Mouse (Mus musculus): ENCODE results near the gene Zbtb2. TPM values are rescaled to one million over a fixed set of nuclear protein-coding genes. Genes with fewer than 3 reads are reported as not detected.

Zbtb2 gene
- total and polyA plus RNA-seq, 2 experiments from 2014 or later: 13.5 to 19.5 TPM

GRCm38 (mm10) chr10:4386609-4387591 is 1.0 kb downstream of the Zbtb2 start:
- Histone ChIP-seq H3K27ac (peak overlapping the region; percentile 100), H3K4me2 (ENCODE audit: low read depth, low read length) (peak overlapping the region; percentile 92), H3K36me3 (ENCODE audit: insufficient read depth, low read length) (no peaks in the 10 kb centered on the region), H3K4me1 (ENCODE audit: insufficient read depth, low read length) (peaks cover 24% of the 10 kb centered on the region), H3K27me3 (ENCODE audit: insufficient read depth, low read length) (no peaks in the 10 kb centered on the region), H3K9me3 (ENCODE audit: low read length) (no peaks in the 10 kb centered on the region), H3K9ac (replicated peaks; ENCODE audit: low read length) (peak overlapping the region; percentile 99), H3K4me3 (ENCODE audit: low read length) (peak overlapping the region; percentile 80)
- ATAC-seq: peak; percentile 92
- TF ChIP-seq CTCF (IDR thresholded peaks at IDR 0.05; ENCODE audit: low read depth): peak; percentile 18; the same call in 1 of the 2 replicates
- DNase-seq (ENCODE audit: low spot score): peak; percentile 98
- WGBS: under 1% methylated on average over 43 of the region's 133 CpGs

- no peak for TF ChIP-seq CTCF (IDR thresholded peaks at IDR 0.05; ENCODE audit: low read depth)
- Histone ChIP-seq H3K9ac (replicated peaks; ENCODE audit: low read length) (no peak overlapping the region), H3K4me1 (ENCODE audit: insufficient read depth, low read length) (peaks cover 5% of the 10 kb centered on the region), H3K9me3 (ENCODE audit: low read length) (no peaks in the 10 kb centered on the region), H3K4me2 (ENCODE audit: low read depth, low read length) (no peak overlapping the region), H3K27ac (no peak overlapping the region), H3K4me3 (ENCODE audit: low read length) (no peak overlapping the region), H3K36me3 (ENCODE audit: insufficient read depth, low read length) (no peaks in the 10 kb centered on the region), H3K27me3 (ENCODE audit: insufficient read depth, low read length) (no peaks in the 10 kb centered on the region)
- 88% methylated on average over 7 of the region's 7 CpGs for WGBS
- DNase-seq (ENCODE audit: low spot score): no peak
- no peak for ATAC-seq
Measured at GRCm38 (mm10) chr10:4384244-4384643, 3.7 kb downstream of the Zbtb2 start.

GRCm38 (mm10) chr10:4380748-4381147 is 7.2 kb downstream of the Zbtb2 start:
- Histone ChIP-seq H3K9ac (replicated peaks; ENCODE audit: low read length) (no peak overlapping the region), H3K36me3 (ENCODE audit: insufficient read depth, low read length) (no peaks in the 10 kb centered on the region), H3K4me2 (ENCODE audit: low read depth, low read length) (no peak overlapping the region), H3K9me3 (ENCODE audit: low read length) (no peaks in the 10 kb centered on the region), H3K27me3 (ENCODE audit: insufficient read depth, low read length) (no peaks in the 10 kb centered on the region), H3K4me3 (ENCODE audit: low read length) (no peak overlapping the region), H3K27ac (no peak overlapping the region), H3K4me1 (ENCODE audit: insufficient read depth, low read length) (no peaks in the 10 kb centered on the region)
- no peak for TF ChIP-seq CTCF (IDR thresholded peaks at IDR 0.05; ENCODE audit: low read depth)
- 95% methylated on average over 5 of the region's 5 CpGs for WGBS
- DNase-seq (ENCODE audit: low spot score): no peak
- ATAC-seq: no peak

GRCm38 (mm10) chr10:4376931-4377330 is 11.0 kb downstream of the Zbtb2 start:
- Histone ChIP-seq H3K4me3 (ENCODE audit: low read length) (no peak overlapping the region), H3K9me3 (ENCODE audit: low read length) (no peaks in the 10 kb centered on the region), H3K4me2 (ENCODE audit: low read depth, low read length) (no peak overlapping the region), H3K27me3 (ENCODE audit: insufficient read depth, low read length) (no peaks in the 10 kb centered on the region), H3K4me1 (ENCODE audit: insufficient read depth, low read length) (no peaks in the 10 kb centered on the region), H3K36me3 (ENCODE audit: insufficient read depth, low read length) (0 out of 2 replicates have a peak, but pooled peaks cover 10% of the 10 kb centered on the region), H3K9ac (replicated peaks; ENCODE audit: low read length) (no peak overlapping the region), H3K27ac (no peak overlapping the region)
- DNase-seq (ENCODE audit: low spot score): no peak
- WGBS: 85% methylated on average over 7 of the region's 7 CpGs
- ATAC-seq: no peak
- no peak for TF ChIP-seq CTCF (IDR thresholded peaks at IDR 0.05; ENCODE audit: low read depth)

- Histone ChIP-seq H3K36me3 (ENCODE audit: insufficient read depth, low read length) (0 out of 2 replicates have a peak, but pooled peaks cover 10% of the 10 kb centered on the region), H3K9me3 (ENCODE audit: low read length) (no peaks in the 10 kb centered on the region), H3K4me1 (ENCODE audit: insufficient read depth, low read length) (no peaks in the 10 kb centered on the region), H3K27me3 (ENCODE audit: insufficient read depth, low read length) (no peaks in the 10 kb centered on the region), H3K9ac (replicated peaks; ENCODE audit: low read length) (no peak overlapping the region), H3K4me2 (ENCODE audit: low read depth, low read length) (no peak overlapping the region), H3K27ac (no peak overlapping the region), H3K4me3 (ENCODE audit: low read length) (no peak overlapping the region)
- TF ChIP-seq CTCF (IDR thresholded peaks at IDR 0.05; ENCODE audit: low read depth): no peak
- DNase-seq (ENCODE audit: low spot score) (no peak), ATAC-seq (no peak)
- WGBS: 76% methylated on average over 7 of the region's 7 CpGs
Measured at GRCm38 (mm10) chr10:4376461-4376860, 11.4 kb downstream of the Zbtb2 start.

- Histone ChIP-seq H3K9ac (replicated peaks; ENCODE audit: low read length) (no peak overlapping the region), H3K9me3 (ENCODE audit: low read length) (no peaks in the 10 kb centered on the region), H3K27me3 (ENCODE audit: insufficient read depth, low read length) (no peaks in the 10 kb centered on the region), H3K27ac (no peak overlapping the region), H3K36me3 (ENCODE audit: insufficient read depth, low read length) (0 out of 2 replicates have a peak, but pooled peaks cover 10% of the 10 kb centered on the region), H3K4me2 (ENCODE audit: low read depth, low read length) (no peak overlapping the region), H3K4me3 (ENCODE audit: low read length) (no peak overlapping the region), H3K4me1 (ENCODE audit: insufficient read depth, low read length) (no peaks in the 10 kb centered on the region)
- DNase-seq (ENCODE audit: low spot score) (no peak), ATAC-seq (no peak)
- no peak for TF ChIP-seq CTCF (IDR thresholded peaks at IDR 0.05; ENCODE audit: low read depth)
- 36% methylated on average over 7 of the region's 7 CpGs for WGBS
Measured at GRCm38 (mm10) chr10:4375267-4375666, 12.6 kb downstream of the Zbtb2 start.

- H3K4me2 ChIP-seq (ENCODE audit: low read depth, low read length): no peak overlapping the region
- no peak overlapping the region for H3K4me3 ChIP-seq (ENCODE audit: low read length)
- 83% methylated on average over 4 of the region's 4 CpGs for WGBS
Measured at GRCm38 (mm10) chr10:4374734-4375133, 13.2 kb downstream of the Zbtb2 start.

More at GRCm38 (mm10) chr10:4374734-4375133, 13.2 kb downstream of the Zbtb2 start:
- no peak for DNase-seq (ENCODE audit: low spot score)
- no peaks in the 10 kb centered on the region for H3K9me3 ChIP-seq (ENCODE audit: low read length)
- H3K27ac ChIP-seq: no peak overlapping the region
- 0 out of 2 replicates have a peak, but pooled peaks cover 10% of the 10 kb centered on the region for H3K36me3 ChIP-seq (ENCODE audit: insufficient read depth, low read length)
- ATAC-seq: no peak
- H3K9ac ChIP-seq (replicated peaks; ENCODE audit: low read length): no peak overlapping the region
- H3K27me3 ChIP-seq (ENCODE audit: insufficient read depth, low read length): no peaks in the 10 kb centered on the region
- TF ChIP-seq CTCF (IDR thresholded peaks at IDR 0.05; ENCODE audit: low read depth): no peak
- H3K4me1 ChIP-seq (ENCODE audit: insufficient read depth, low read length): no peaks in the 10 kb centered on the region
